Mouse (Mus musculus): Measurements from ENCODE around the gene Tspan11.

DNA sequence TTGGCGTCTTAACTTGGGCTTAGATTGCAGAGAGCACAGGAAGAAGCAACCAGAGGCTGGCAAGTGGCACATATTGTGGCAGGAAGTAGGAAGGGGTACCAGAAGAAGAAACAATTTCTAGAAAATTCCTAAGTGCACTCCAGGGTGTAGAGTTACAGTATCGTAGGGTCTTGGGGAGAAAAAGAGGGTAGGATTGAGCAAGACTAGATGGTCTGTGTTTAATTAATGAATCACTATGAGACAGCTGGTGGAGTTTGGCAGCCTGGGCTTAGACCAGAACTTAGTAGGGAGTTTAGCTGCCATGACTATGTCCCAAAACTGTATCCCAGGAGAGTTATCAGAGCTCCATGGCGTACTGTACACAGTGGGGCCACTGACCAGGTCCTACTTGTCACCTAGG, 1.2 kb downstream of the Tspan11 start:
- TF ChIP-seq ZC3H11A (IDR thresholded peaks at IDR 0.05; ENCODE audit: borderline replicate concordance, low read depth, low read length) (no peak), CHD2 (IDR thresholded peaks at IDR 0.05; ENCODE audit: low read depth, low read length) (no peak), HCFC1 (IDR thresholded peaks at IDR 0.05; ENCODE audit: borderline replicate concordance, insufficient read depth, low read length) (no peak), ZNF384 (IDR thresholded peaks at IDR 0.05; ENCODE audit: low read depth, low read length) (no peak), MAFK (IDR thresholded peaks at IDR 0.05; ENCODE audit: insufficient read depth, low read depth, low read length) (no peak)

Data from ES-E14 (cell line).